Mouse (Mus musculus): ENCODE results near the gene Iqgap2. TPM values are rescaled to one million over a fixed set of nuclear protein-coding genes. Genes with fewer than 3 reads are reported as not detected.

The Iqgap2 gene
- polyA plus RNA-seq, 1 experiment from 2014 or later, result 18.4 TPM

DNA sequence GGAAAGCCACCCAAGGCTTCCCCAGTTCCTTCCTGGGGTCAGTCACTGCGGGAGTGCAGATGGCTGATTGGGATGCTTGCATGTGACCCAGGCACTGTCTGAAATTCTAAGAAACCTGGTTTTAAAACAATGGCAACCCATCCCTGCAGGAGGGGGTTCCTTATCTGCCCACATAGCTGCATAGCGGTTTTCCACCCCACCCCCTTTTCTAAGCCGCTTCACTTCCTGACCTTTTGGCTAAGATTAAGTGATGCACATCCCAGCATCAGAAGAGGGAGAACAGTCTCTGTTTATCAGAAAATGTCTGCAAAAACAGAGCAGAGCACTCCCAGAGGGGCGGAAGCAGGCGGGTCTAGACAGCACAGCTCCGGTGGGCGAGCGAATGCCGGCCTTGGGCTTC, 234.6 kb downstream of the Iqgap2 start:
- Histone ChIP-seq H3K27ac (ENCODE audit: low read length) (no peak overlapping the region), H3K9me3 (replicated peaks; ENCODE audit: control insufficient read depth, low read length) (no peaks in the 10 kb centered on the region), H3K4me2 (ENCODE audit: low read depth, low read length) (no peak overlapping the region), H3K27me3 (ENCODE audit: control insufficient read depth, insufficient read depth, low read length) (no peaks in the 10 kb centered on the region), H3K4me1 (ENCODE audit: control insufficient read depth, insufficient read depth, low read length) (0 out of 2 replicates have a peak, but pooled peaks cover 2% of the 10 kb centered on the region), H3K9ac (ENCODE audit: low read length) (no peak overlapping the region), H3K36me3 (ENCODE audit: control insufficient read depth, insufficient read depth, low read length) (no peaks in the 10 kb centered on the region), H3K4me3 (replicated peaks; ENCODE audit: low read length) (no peak overlapping the region)
- 51% methylated on average over 9 of the region's 9 CpGs for WGBS
- no peak for ATAC-seq (ENCODE audit: insufficient read depth, low FRiP score)

DNA sequence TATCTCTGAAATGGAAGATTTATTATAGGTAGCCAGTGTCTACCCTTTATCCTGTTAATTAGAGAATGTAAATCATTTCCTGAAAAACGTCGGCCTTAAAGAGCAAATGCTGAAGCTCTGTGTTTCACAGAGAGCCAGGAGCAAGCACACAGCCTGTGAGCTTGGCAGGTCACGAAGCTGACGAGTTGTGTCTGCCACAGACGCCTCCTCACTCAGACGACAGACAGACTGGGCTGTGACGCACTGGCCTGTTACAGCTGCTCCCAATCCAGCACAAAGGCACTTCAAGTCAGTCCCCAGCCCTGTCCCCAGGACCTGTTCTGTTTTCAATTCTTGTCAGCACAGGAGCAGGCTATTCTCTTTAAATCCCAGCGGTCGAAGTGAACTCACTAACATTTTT, 236.4 kb downstream of the Iqgap2 start:
- 33% methylated on average over 9 of the region's 9 CpGs for WGBS
- Histone ChIP-seq H3K36me3 (ENCODE audit: control insufficient read depth, insufficient read depth, low read length) (no peaks in the 10 kb centered on the region), H3K9me3 (replicated peaks; ENCODE audit: control insufficient read depth, low read length) (no peaks in the 10 kb centered on the region), H3K27ac (ENCODE audit: low read length) (peak overlapping the region; percentile 55; the same call in 1 of the 2 replicates), H3K4me2 (ENCODE audit: low read depth, low read length) (no peak overlapping the region), H3K27me3 (ENCODE audit: control insufficient read depth, insufficient read depth, low read length) (no peaks in the 10 kb centered on the region), H3K9ac (ENCODE audit: low read length) (no peak overlapping the region), H3K4me3 (replicated peaks; ENCODE audit: low read length) (no peak overlapping the region), H3K4me1 (ENCODE audit: control insufficient read depth, insufficient read depth, low read length) (0 out of 2 replicates have a peak, but pooled peaks cover 2% of the 10 kb centered on the region)
- peak; percentile 64; the same call in 1 of the 2 replicates for ATAC-seq (ENCODE audit: insufficient read depth, low FRiP score)

DNA sequence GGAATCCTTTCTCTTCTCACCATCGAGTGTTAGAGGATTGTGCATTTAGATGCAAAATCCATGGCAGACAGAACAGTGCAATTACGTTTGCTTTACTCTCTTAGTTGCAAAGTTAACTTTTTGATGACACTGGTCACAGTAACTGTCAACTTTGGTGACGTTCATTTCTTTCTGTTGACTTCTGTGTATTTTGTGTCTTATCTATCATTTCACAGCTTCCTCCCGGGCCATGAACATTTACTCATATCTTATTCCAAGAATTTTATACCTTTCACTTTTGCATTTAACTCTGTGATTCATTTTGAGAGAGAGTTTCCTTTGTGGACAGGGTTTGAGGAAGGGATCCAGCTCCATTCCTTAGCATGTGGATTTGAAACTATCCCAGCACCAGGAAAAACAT, 238.0 kb downstream of the Iqgap2 start:
- Histone ChIP-seq H3K4me3 (replicated peaks; ENCODE audit: low read length) (no peak overlapping the region), H3K4me2 (ENCODE audit: low read depth, low read length) (no peak overlapping the region), H3K4me1 (ENCODE audit: control insufficient read depth, insufficient read depth, low read length) (0 out of 2 replicates have a peak, but pooled peaks cover 2% of the 10 kb centered on the region), H3K36me3 (ENCODE audit: control insufficient read depth, insufficient read depth, low read length) (no peaks in the 10 kb centered on the region), H3K9me3 (replicated peaks; ENCODE audit: control insufficient read depth, low read length) (no peaks in the 10 kb centered on the region), H3K9ac (ENCODE audit: low read length) (no peak overlapping the region), H3K27me3 (ENCODE audit: control insufficient read depth, insufficient read depth, low read length) (no peaks in the 10 kb centered on the region), H3K27ac (ENCODE audit: low read length) (no peak overlapping the region)
- ATAC-seq (ENCODE audit: insufficient read depth, low FRiP score), result no peak
- WGBS, result 68% methylated on average over 4 of the region's 4 CpGs

DNA sequence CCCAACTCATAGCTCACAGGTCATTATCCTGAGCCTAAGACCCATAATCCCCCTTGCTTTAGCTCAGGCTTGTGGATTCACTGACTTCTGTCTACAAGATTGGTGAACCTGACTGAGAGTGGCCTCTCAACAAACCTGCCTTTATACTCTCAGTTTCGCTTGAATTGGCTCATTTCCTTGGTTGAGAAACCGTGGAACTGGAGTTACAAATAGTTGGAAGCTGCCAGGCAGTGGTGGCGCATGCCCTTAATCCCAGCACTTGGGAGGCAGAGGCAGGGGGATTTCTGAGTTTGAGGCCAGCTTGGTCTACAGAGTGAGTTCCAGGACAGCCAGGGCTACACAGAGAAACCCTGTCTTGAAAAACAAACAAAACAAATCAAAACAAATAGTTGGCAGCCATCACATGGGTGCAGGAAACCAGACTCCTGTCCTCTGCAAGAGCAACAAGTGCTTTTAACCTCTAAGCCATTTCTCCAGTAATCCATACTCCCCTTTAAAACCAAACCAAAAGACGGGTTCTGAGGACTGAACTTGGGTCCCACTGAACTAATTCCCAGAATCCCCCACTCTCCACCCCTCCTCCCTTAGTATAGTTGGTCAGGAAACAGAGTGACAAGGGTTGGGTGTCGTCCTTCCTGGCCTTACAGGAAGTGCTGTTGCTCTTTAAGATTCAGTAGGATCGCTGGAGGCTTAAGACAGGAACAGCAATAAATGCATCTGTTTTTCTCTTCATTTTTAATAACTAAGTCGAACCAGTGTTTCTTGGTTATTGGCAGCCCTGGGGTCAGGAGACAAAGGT, 239.7 kb downstream of the Iqgap2 start:
- no peak for ATAC-seq (ENCODE audit: insufficient read depth, low FRiP score)
- H3K36me3 ChIP-seq (ENCODE audit: control insufficient read depth, insufficient read depth, low read length), result no peaks in the 10 kb centered on the region
- 70% methylated on average over 7 of the region's 7 CpGs for whole genome bisulfite sequencing

DNA sequence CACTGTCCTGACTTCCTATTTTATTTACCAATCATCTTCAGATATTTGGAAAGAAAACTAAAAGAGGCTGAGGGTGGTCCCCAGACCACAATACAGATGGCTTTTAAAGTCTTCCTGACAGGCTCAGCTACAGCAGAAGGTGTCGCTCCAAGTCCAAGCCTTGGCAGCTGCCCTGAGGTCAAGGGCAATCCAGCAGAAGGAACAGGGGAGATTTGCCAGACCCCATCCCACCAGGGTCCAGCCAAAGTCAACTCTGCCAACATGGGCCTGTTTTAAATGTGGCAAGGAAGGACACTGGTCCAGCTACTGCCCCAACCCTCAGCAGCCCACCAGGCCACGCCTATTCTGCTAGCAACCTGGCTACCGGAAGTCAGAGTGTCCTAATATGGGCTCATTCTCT, 241.8 kb downstream of the Iqgap2 start:
- H3K4me1 ChIP-seq (ENCODE audit: control insufficient read depth, insufficient read depth, low read length), result no peaks in the 10 kb centered on the region
- 89% methylated on average over 3 of the region's 3 CpGs for WGBS
- ATAC-seq (ENCODE audit: insufficient read depth, low FRiP score), result no peak

More for the DNA sequence above, 239.7 kb downstream of the Iqgap2 start:
- Histone ChIP-seq H3K9me3 (replicated peaks; ENCODE audit: control insufficient read depth, low read length) (no peaks in the 10 kb centered on the region), H3K4me3 (replicated peaks; ENCODE audit: low read length) (no peak overlapping the region), H3K4me1 (ENCODE audit: control insufficient read depth, insufficient read depth, low read length) (0 out of 2 replicates have a peak, but pooled peaks cover 2% of the 10 kb centered on the region), H3K27me3 (ENCODE audit: control insufficient read depth, insufficient read depth, low read length) (no peaks in the 10 kb centered on the region), H3K27ac (ENCODE audit: low read length) (no peak overlapping the region), H3K9ac (ENCODE audit: low read length) (no peak overlapping the region), H3K4me2 (ENCODE audit: low read depth, low read length) (no peak overlapping the region)

DNA sequence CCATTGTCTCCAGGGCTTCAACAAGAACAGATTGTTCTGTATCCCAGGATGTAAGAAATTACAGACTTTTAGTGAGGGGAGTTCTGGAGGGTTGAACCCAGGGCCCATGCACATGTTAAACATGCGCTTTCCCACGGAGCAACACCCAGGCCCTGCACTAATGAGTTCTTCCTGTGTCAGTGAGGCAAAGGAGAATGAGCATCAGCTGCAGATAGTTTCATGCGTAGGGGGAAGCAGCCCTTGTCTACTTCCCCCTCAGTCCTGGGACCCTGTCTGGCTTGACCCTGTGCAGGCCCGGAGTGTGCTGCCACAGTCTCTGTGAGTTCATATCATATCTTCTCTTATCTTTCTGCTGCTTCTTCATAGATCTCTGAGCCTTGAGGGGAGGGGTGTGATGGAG, 244.5 kb downstream of the Iqgap2 start:
- Histone ChIP-seq H3K4me3 (replicated peaks; ENCODE audit: low read length) (no peak overlapping the region), H3K4me1 (ENCODE audit: control insufficient read depth, insufficient read depth, low read length) (no peaks in the 10 kb centered on the region), H3K36me3 (ENCODE audit: control insufficient read depth, insufficient read depth, low read length) (no peaks in the 10 kb centered on the region), H3K27ac (ENCODE audit: low read length) (no peak overlapping the region), H3K4me2 (ENCODE audit: low read depth, low read length) (no peak overlapping the region), H3K27me3 (ENCODE audit: control insufficient read depth, insufficient read depth, low read length) (no peaks in the 10 kb centered on the region), H3K9me3 (replicated peaks; ENCODE audit: control insufficient read depth, low read length) (no peaks in the 10 kb centered on the region), H3K9ac (ENCODE audit: low read length) (no peak overlapping the region)
- 50% methylated on average over 4 of the region's 4 CpGs for WGBS
- ATAC-seq (ENCODE audit: insufficient read depth, low FRiP score), result no peak

More for the DNA sequence above, 241.8 kb downstream of the Iqgap2 start:
- Histone ChIP-seq H3K36me3 (ENCODE audit: control insufficient read depth, insufficient read depth, low read length) (no peaks in the 10 kb centered on the region), H3K9ac (ENCODE audit: low read length) (no peak overlapping the region), H3K9me3 (replicated peaks; ENCODE audit: control insufficient read depth, low read length) (no peaks in the 10 kb centered on the region), H3K27ac (ENCODE audit: low read length) (no peak overlapping the region), H3K27me3 (ENCODE audit: control insufficient read depth, insufficient read depth, low read length) (no peaks in the 10 kb centered on the region), H3K4me3 (replicated peaks; ENCODE audit: low read length) (no peak overlapping the region), H3K4me2 (ENCODE audit: low read depth, low read length) (no peak overlapping the region)

DNA sequence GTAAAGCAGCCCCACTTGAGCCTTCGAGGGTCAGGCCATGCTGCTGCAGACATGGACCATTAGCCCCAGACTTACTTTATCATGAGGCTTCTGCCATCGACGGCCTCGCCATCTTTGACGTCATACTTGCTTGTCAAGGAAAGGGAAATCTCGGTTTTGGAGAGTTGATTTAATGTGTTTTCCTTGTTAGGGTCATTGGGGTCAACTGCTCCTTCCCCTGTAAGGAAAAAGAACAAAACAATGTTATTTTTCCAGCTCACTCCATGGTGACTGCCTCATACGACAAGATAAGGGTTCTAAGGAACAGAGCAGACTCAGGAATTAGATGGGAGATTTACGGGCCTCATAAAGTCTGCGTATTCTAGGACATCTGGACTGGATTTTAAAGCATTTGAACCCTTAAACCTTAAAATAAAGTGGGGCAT, 245.0 kb downstream of the Iqgap2 start:
- Histone ChIP-seq H3K4me3 (replicated peaks; ENCODE audit: low read length) (no peak overlapping the region), H3K27ac (ENCODE audit: low read length) (no peak overlapping the region), H3K9me3 (replicated peaks; ENCODE audit: control insufficient read depth, low read length) (no peaks in the 10 kb centered on the region), H3K4me1 (ENCODE audit: control insufficient read depth, insufficient read depth, low read length) (peaks cover 1% of the 10 kb centered on the region; the same call in 1 of the 2 replicates), H3K9ac (ENCODE audit: low read length) (no peak overlapping the region), H3K27me3 (ENCODE audit: control insufficient read depth, insufficient read depth, low read length) (no peaks in the 10 kb centered on the region), H3K4me2 (ENCODE audit: low read depth, low read length) (no peak overlapping the region), H3K36me3 (ENCODE audit: control insufficient read depth, insufficient read depth, low read length) (no peaks in the 10 kb centered on the region)
- no peak for ATAC-seq (ENCODE audit: insufficient read depth, low FRiP score)
- 44% methylated on average over 9 of the region's 9 CpGs for WGBS

DNA sequence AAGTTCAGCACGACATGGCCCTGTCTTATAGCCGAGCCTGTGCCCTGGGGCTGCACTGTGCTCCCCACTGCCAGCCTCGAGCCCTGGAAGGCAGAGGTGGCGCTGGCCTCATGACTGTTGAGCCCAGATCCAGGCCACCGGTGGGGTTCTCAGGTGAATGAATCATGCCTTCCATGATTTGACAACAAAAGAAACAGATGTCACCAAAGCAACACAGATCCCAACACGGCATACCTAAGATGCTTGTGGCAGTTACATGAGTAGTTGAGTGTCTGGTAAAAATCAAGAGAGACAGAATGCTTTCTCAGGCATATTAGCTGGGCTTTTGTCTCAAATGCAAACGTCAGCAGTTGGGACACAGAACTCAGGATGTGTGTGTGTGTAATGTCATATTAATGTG, 248.0 kb downstream of the Iqgap2 start:
- no peak overlapping the region for H3K4me3 ChIP-seq (replicated peaks; ENCODE audit: low read length)
- WGBS, result 58% methylated on average over 7 of the region's 7 CpGs
- peak overlapping the region; percentile 5; the same call in 1 of the 2 replicates for H3K27ac ChIP-seq (ENCODE audit: low read length)
- H3K27me3 ChIP-seq (ENCODE audit: control insufficient read depth, insufficient read depth, low read length), result no peaks in the 10 kb centered on the region
- H3K9me3 ChIP-seq (replicated peaks; ENCODE audit: control insufficient read depth, low read length), result no peaks in the 10 kb centered on the region
- no peak overlapping the region for H3K9ac ChIP-seq (ENCODE audit: low read length)
- peak; percentile 34; the same call in 1 of the 2 replicates for ATAC-seq (ENCODE audit: insufficient read depth, low FRiP score)
- no peaks in the 10 kb centered on the region for H3K36me3 ChIP-seq (ENCODE audit: control insufficient read depth, insufficient read depth, low read length)
- no peak overlapping the region for H3K4me2 ChIP-seq (ENCODE audit: low read depth, low read length)
- H3K4me1 ChIP-seq (ENCODE audit: control insufficient read depth, insufficient read depth, low read length), result peaks cover 3% of the 10 kb centered on the region; the same call in 1 of the 2 replicates

All from stomach, embryonic 16.5 days (tissue).